Mouse (Mus musculus) cerebellum, adult 2 months (tissue): Measurements from ENCODE around the gene Pnlip. TPM values are rescaled to one million over a fixed set of nuclear protein-coding genes. Genes with fewer than 3 reads are reported as not detected.

ENCODE experiments used
- DNase-seq, 2 experiments: peaks; one replicate each; pipeline ENCODE4 v3.0.0; 2021
- H3K27ac ChIP-seq: fragments of 200-500 bp; 2 replicates; pipeline ENCODE4 v1.5.1; 2012; ENCODE audit warnings: low read length, control low read depth, inconsistent platforms; ENCODE audit not compliant: insufficient read depth
- H3K27me3 ChIP-seq: fragments of 200-500 bp; 2 replicates; pipeline ENCODE4 v1.6.1; 2012; ENCODE audit warnings: inconsistent platforms, mild to moderate bottlenecking, low read length, moderate library complexity; ENCODE audit not compliant: control insufficient read depth, insufficient read depth
- H3K4me1 ChIP-seq: fragments of 200-500 bp; 2 replicates; pipeline ENCODE4 v1.6.1; 2011; ENCODE audit warnings: low read length; ENCODE audit not compliant: control insufficient read depth, insufficient read depth
- H3K4me3 ChIP-seq: fragments of 200-500 bp; replicated peaks from 2 replicates; pipeline ENCODE3; 2011; ENCODE audit warnings: mild to moderate bottlenecking, low read depth, low read length, control low read depth; ENCODE audit not compliant: insufficient read depth
- CTCF ChIP-seq: fragments of 200-500 bp; IDR thresholded peaks from 2 replicates; pipeline ENCODE4 v1.5.1; 2011; ENCODE audit warnings: low read depth, mild to moderate bottlenecking, control low read depth, low read length, moderate library complexity, borderline replicate concordance; ENCODE audit not compliant: insufficient read depth
- POLR2A ChIP-seq: fragments of 200-500 bp; IDR thresholded peaks from 2 replicates; pipeline ENCODE4 v1.6.1; 2011; ENCODE audit warnings: low read length, control low read depth, borderline replicate concordance; ENCODE audit not compliant: insufficient read depth
- WGBS: fragments of 180-500 bp; shearing (Covaris S2); methylation state at CpG from one replicate; pipeline ENCODE4 v1.1.7; 2018; 5-methylcytosine and 5-hydroxymethylcytosine counted together
- polyA plus RNA-seq: library from polyadenylated mRNA; depleted of rRNA; stranded (reverse); fragments of >200 nt; gene quantifications from 2 replicates; pipeline ENCODE4 v1.2.3, GENCODE M21; 2012

Gene Pnlip
- polyA plus RNA-seq, 1 experiment = not detected

GRCm38 (mm10) chr19:58627406-58628337 is 24.6 kb upstream of the Pnlip start:
- Histone ChIP-seq H3K27ac (no peak overlapping the region), H3K4me1 (no peaks in the 10 kb centered on the region), H3K27me3 (no peaks in the 10 kb centered on the region), H3K4me3 (no peak overlapping the region)
- TF ChIP-seq POLR2A (no peak), CTCF (no peak)
- no peak for DNase-seq
- 37% methylated on average over 22 of the region's 22 CpGs for WGBS

DNA sequence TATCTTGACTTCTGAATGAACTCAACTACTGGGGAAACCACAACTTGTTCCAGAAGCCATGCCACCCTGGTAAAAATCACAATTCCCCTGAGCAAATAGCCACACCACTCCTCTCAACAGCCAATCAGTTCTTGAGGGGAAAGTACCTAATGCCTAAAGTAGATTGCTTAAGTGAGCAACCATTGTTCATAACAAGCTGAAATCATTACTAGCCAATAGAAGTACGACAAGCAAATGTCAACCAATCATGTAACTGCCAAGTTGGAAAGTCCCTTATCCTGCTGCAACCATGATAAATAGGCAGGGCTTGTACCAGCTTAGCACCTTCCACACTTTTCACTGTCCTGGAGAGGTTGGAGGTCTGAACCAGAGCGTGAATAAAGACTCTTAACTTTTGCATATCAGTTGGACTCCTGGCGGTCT is 22.9 kb upstream of the Pnlip start:
- Histone ChIP-seq H3K27me3 (no peaks in the 10 kb centered on the region), H3K4me3 (no peak overlapping the region), H3K27ac (no peak overlapping the region), H3K4me1 (no peaks in the 10 kb centered on the region)
- DNase-seq = no peak
- 83% methylated on average over 3 of the region's 3 CpGs for WGBS
- TF ChIP-seq CTCF = no peak
- TF ChIP-seq POLR2A = no peak

- Histone ChIP-seq H3K4me1 (no peaks in the 10 kb centered on the region), H3K4me3 (no peak overlapping the region), H3K27me3 (no peaks in the 10 kb centered on the region), H3K27ac (no peak overlapping the region)
- DNase-seq = no peak
- no peak for TF ChIP-seq POLR2A
- TF ChIP-seq CTCF = no peak
- WGBS = 30% methylated on average over 5 of the region's 5 CpGs
These were observed 2.3 kb upstream of the Pnlip start for GRCm38 (mm10) chr19:58650036-58650435.

DNA sequence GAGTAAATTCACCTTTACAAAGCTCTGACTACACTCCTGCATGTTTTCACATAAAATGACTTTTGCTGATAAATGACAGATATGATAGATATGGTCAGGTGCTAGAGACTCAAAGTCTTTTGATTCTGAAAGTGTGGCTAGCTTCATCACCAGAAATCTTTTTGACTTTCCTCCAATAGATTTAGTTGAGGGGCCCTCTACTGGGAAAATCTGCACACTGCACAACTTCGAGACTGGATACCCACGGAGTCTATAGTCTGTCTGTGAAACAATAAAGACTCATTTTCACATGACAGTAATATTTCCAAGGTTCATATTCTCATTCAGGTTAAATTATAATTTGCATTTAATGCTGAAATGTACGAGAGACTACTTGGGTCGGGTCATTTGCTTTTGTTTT is 9.8 kb downstream of the Pnlip start:
- DNase-seq = no peak
- no peaks in the 10 kb centered on the region for H3K27me3 ChIP-seq
- no peak overlapping the region for H3K27ac ChIP-seq
- H3K4me1 ChIP-seq = no peaks in the 10 kb centered on the region
- WGBS = 61% methylated on average over 4 of the region's 4 CpGs
- no peak for TF ChIP-seq POLR2A
- no peak for TF ChIP-seq CTCF
- no peak overlapping the region for H3K4me3 ChIP-seq

GRCm38 (mm10) chr19:58663317-58663716 is 11.0 kb downstream of the Pnlip start:
- DNase-seq = no peak
- TF ChIP-seq POLR2A = no peak
- no peak for TF ChIP-seq CTCF
- no peaks in the 10 kb centered on the region for H3K4me1 ChIP-seq
- whole genome bisulfite sequencing = 44% methylated on average over 2 of the region's 2 CpGs
- no peak overlapping the region for H3K27ac ChIP-seq
- H3K4me3 ChIP-seq = no peak overlapping the region
- no peaks in the 10 kb centered on the region for H3K27me3 ChIP-seq

DNA sequence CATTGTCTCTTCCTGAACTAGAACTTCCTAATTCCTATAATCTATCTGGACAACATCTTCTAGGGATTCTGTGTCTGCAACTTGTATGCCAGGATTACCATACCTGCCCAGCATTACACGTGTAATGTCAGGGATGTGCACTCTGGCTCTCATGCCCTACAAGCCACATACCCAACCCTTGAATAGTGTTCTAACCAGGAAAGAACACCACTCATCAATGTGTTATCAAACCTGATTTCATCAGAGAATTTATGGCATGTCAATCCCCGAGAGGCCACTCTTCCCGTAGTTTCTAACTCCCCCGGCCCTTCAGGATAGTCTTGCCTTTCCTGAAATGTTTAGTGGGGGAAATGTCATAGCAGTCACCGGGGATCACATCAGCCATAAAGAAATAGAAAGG is 12.6 kb downstream of the Pnlip start:
- TF ChIP-seq CTCF = no peak
- TF ChIP-seq POLR2A = no peak
- DNase-seq = no peak
- H3K27ac ChIP-seq = no peak overlapping the region
- no peaks in the 10 kb centered on the region for H3K27me3 ChIP-seq
- WGBS = 90% methylated on average over 5 of the region's 5 CpGs
- no peaks in the 10 kb centered on the region for H3K4me1 ChIP-seq
- no peak overlapping the region for H3K4me3 ChIP-seq

GRCm38 (mm10) chr19:58674644-58675043 is 22.3 kb downstream of the Pnlip start:
- H3K4me3 ChIP-seq = no peak overlapping the region
- H3K27ac ChIP-seq = no peak overlapping the region
- TF ChIP-seq POLR2A (no peak), CTCF (no peak)
- 7% methylated on average over 2 of the region's 2 CpGs for WGBS
- no peaks in the 10 kb centered on the region for H3K27me3 ChIP-seq
- no peaks in the 10 kb centered on the region for H3K4me1 ChIP-seq
- no peak for DNase-seq

- no peak overlapping the region for H3K4me3 ChIP-seq
- no peaks in the 10 kb centered on the region for H3K4me1 ChIP-seq
- WGBS = 68% methylated on average over 8 of the region's 8 CpGs
- no peaks in the 10 kb centered on the region for H3K27me3 ChIP-seq
- DNase-seq = no peak
- H3K27ac ChIP-seq = no peak overlapping the region
- TF ChIP-seq CTCF (no peak), POLR2A (no peak)
These were observed 24.8 kb downstream of the Pnlip start for GRCm38 (mm10) chr19:58677117-58677516.
